Mouse (Mus musculus): Measurements from ENCODE around the gene Prpsap1. TPM values are rescaled to one million over a fixed set of nuclear protein-coding genes. Genes with fewer than 3 reads are reported as not detected.
"Not testable (repeated sequence)": the region's sequence is repeated elsewhere in the genome, so short reads cannot be mapped to it uniquely, and the experiment has no call there.

Gene Prpsap1
- polyA plus RNA-seq, 1 experiment from 2014 or later, result 174 TPM

GRCm38 (mm10) chr11:116426328-116426727 lies 67.7 kb downstream of the Prpsap1 start:
- not testable (repeated sequence) for H3K9me3 ChIP-seq (ENCODE audit: control insufficient read depth, low read length); H3K27ac ChIP-seq (replicated peaks; ENCODE audit: low read depth, low read length); H3K4me1 ChIP-seq (ENCODE audit: control insufficient read depth, insufficient read depth, low read length); H3K9ac ChIP-seq (replicated peaks; ENCODE audit: low read length); DNase-seq; H3K36me3 ChIP-seq (ENCODE audit: control insufficient read depth, insufficient read depth, low read length); H3K27me3 ChIP-seq (ENCODE audit: control insufficient read depth, insufficient read depth, low read length); ATAC-seq (ENCODE audit: low FRiP score, low TSS enrichment); H3K4me3 ChIP-seq (replicated peaks; ENCODE audit: low read depth, low read length); H3K4me2 ChIP-seq (ENCODE audit: low read length)
- WGBS, result 89% methylated on average over 11 of the region's 11 CpGs

DNA sequence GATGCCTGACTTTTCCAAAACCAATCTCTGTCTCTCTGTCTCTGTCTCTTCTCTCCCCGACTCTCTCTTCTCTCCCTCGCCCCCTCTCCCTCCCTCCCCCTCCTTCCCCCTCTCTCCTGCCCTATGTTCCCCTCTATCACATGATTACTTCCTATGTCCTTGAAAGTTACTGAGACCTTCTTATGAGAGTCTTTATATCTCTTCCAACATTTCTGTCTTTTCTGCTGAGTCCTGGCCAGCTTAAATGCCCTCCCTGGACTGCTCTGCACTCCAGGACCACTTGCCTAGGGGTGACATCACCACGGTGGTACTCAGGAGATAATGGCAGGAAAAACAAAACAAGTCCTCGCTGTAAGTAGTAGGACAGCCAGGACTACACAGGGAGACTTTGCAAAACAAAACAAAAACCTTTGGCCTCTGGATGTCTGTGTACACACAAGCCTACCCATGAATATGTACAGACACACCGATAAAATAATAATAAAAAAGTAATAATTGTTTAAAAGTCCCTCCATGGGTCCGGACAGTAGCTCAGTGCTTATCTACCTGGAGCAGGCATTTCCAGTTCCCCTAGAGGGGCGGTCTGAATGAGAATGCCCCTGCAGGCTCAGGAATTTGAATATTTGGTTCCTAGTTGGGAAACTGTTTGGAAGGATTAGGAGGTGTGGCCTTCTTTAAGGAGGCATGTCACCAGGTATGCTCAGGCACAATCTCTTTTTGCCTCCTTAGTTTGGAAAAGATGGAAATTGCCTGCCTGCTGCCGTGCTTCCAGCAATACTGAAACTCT lies 69.2 kb downstream of the Prpsap1 start:
- no peaks in the 10 kb centered on the region for H3K4me1 ChIP-seq (ENCODE audit: control insufficient read depth, insufficient read depth, low read length)
- H3K9me3 ChIP-seq (ENCODE audit: control insufficient read depth, low read length), result no peaks in the 10 kb centered on the region
- no peak for DNase-seq
- H3K36me3 ChIP-seq (ENCODE audit: control insufficient read depth, insufficient read depth, low read length), result no peaks in the 10 kb centered on the region
- no peaks in the 10 kb centered on the region for H3K27me3 ChIP-seq (ENCODE audit: control insufficient read depth, insufficient read depth, low read length)
- no peak overlapping the region for H3K4me2 ChIP-seq (ENCODE audit: low read length)
- no peak overlapping the region for H3K9ac ChIP-seq (replicated peaks; ENCODE audit: low read length)
- 57% methylated on average over 8 of the region's 8 CpGs for WGBS
- no peak overlapping the region for H3K4me3 ChIP-seq (replicated peaks; ENCODE audit: low read depth, low read length)
- ATAC-seq (ENCODE audit: low FRiP score, low TSS enrichment), result no peak
- no peak overlapping the region for H3K27ac ChIP-seq (replicated peaks; ENCODE audit: low read depth, low read length)

DNA sequence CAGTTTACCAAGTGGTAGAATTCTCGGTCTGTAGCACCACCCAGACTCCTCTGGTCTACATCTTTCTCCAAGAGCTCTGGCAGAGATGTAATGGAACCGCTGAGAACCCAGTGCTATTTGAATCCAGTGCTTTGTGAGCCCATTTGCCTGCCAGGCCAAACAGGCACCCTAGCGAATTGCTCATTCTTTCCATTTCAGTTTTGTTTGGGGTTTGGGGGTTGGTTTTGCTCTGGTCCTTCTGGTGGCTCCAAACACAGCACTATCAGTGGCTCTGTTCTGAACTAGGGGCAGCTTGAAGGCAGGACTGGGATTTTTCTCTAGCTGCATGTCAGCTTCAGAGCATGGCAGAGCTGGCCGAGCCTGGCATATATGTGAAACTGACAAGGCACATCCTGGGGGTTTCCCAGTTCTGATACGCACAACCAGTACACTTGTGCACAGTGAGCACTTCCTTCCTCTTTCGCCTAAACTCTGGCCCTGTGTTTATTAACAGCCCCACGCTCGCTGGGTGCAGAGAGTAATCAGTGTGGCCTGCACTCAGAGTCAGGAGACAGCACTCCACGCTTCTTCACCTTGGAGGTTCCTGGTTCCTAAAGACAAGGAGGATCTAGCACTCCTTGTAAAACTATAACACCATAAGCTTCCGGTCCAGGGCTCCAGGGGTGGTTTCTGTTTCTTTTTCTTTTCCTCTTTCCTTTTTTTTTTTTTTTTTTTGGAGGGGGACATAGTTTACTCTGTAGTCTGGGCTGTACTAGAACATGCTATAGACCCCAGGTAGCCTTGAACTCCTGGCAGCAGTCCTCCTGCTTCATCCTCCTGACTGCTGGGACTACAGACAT lies 70.0 kb downstream of the Prpsap1 start:
- Histone ChIP-seq H3K4me1 (ENCODE audit: control insufficient read depth, insufficient read depth, low read length) (no peaks in the 10 kb centered on the region), H3K36me3 (ENCODE audit: control insufficient read depth, insufficient read depth, low read length) (no peaks in the 10 kb centered on the region), H3K27me3 (ENCODE audit: control insufficient read depth, insufficient read depth, low read length) (no peaks in the 10 kb centered on the region), H3K4me2 (ENCODE audit: low read length) (no peak overlapping the region), H3K9me3 (ENCODE audit: control insufficient read depth, low read length) (no peaks in the 10 kb centered on the region), H3K27ac (replicated peaks; ENCODE audit: low read depth, low read length) (no peak overlapping the region), H3K9ac (replicated peaks; ENCODE audit: low read length) (no peak overlapping the region), H3K4me3 (replicated peaks; ENCODE audit: low read depth, low read length) (no peak overlapping the region)
- ATAC-seq (ENCODE audit: low FRiP score, low TSS enrichment) (no peak), DNase-seq (no peak)
- 86% methylated on average over 10 of the region's 10 CpGs for WGBS

DNA sequence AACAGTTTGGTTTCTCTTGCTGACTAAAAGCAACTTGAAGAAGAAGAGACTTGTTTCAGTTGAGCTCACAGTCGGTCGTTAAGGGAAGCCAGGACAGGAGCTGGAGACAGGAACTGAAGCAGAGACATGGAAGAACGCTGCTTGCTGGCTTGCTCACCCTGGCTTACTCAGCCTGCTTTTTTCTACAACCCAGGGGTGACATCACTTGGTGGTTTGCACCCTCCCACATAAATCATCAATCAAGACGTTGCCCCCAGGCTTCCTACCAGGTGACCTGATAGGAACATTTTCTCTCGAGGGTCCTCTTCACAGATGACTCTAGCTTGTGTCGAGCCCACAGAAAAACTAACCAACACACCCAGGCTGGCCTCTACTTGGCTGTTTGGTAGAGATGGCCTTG lies 70.8 kb downstream of the Prpsap1 start:
- H3K4me3 ChIP-seq (replicated peaks; ENCODE audit: low read depth, low read length), result no peak overlapping the region
- DNase-seq, result no peak
- WGBS, result 83% methylated on average over 6 of the region's 6 CpGs
- no peak overlapping the region for H3K27ac ChIP-seq (replicated peaks; ENCODE audit: low read depth, low read length)
- H3K4me1 ChIP-seq (ENCODE audit: control insufficient read depth, insufficient read depth, low read length), result no peaks in the 10 kb centered on the region
- H3K36me3 ChIP-seq (ENCODE audit: control insufficient read depth, insufficient read depth, low read length), result no peaks in the 10 kb centered on the region
- H3K9me3 ChIP-seq (ENCODE audit: control insufficient read depth, low read length), result no peaks in the 10 kb centered on the region
- no peak overlapping the region for H3K4me2 ChIP-seq (ENCODE audit: low read length)
- ATAC-seq (ENCODE audit: low FRiP score, low TSS enrichment), result no peak
- no peaks in the 10 kb centered on the region for H3K27me3 ChIP-seq (ENCODE audit: control insufficient read depth, insufficient read depth, low read length)
- H3K9ac ChIP-seq (replicated peaks; ENCODE audit: low read length), result no peak overlapping the region

- Histone ChIP-seq H3K27ac (replicated peaks; ENCODE audit: low read depth, low read length) (no peak overlapping the region), H3K4me3 (replicated peaks; ENCODE audit: low read depth, low read length) (no peak overlapping the region), H3K4me2 (ENCODE audit: low read length) (no peak overlapping the region), H3K9me3 (ENCODE audit: control insufficient read depth, low read length) (no peaks in the 10 kb centered on the region), H3K27me3 (ENCODE audit: control insufficient read depth, insufficient read depth, low read length) (no peaks in the 10 kb centered on the region), H3K36me3 (ENCODE audit: control insufficient read depth, insufficient read depth, low read length) (no peaks in the 10 kb centered on the region), H3K4me1 (ENCODE audit: control insufficient read depth, insufficient read depth, low read length) (no peaks in the 10 kb centered on the region), H3K9ac (replicated peaks; ENCODE audit: low read length) (no peak overlapping the region)
- ATAC-seq (ENCODE audit: low FRiP score, low TSS enrichment) (no peak), DNase-seq (no peak)
- WGBS, result 78% methylated on average over 2 of the region's 2 CpGs
Observed at GRCm38 (mm10) chr11:116422562-116422961, 71.4 kb downstream of the Prpsap1 start.

GRCm38 (mm10) chr11:116421102-116421501 lies 72.9 kb downstream of the Prpsap1 start:
- Histone ChIP-seq H3K36me3 (ENCODE audit: control insufficient read depth, insufficient read depth, low read length) (no peaks in the 10 kb centered on the region), H3K9ac (replicated peaks; ENCODE audit: low read length) (no peak overlapping the region), H3K27me3 (ENCODE audit: control insufficient read depth, insufficient read depth, low read length) (no peaks in the 10 kb centered on the region), H3K9me3 (ENCODE audit: control insufficient read depth, low read length) (no peaks in the 10 kb centered on the region), H3K27ac (replicated peaks; ENCODE audit: low read depth, low read length) (no peak overlapping the region), H3K4me2 (ENCODE audit: low read length) (no peak overlapping the region), H3K4me1 (ENCODE audit: control insufficient read depth, insufficient read depth, low read length) (no peaks in the 10 kb centered on the region), H3K4me3 (replicated peaks; ENCODE audit: low read depth, low read length) (no peak overlapping the region)
- no peak for ATAC-seq (ENCODE audit: low FRiP score, low TSS enrichment)
- DNase-seq, result no peak
- 81% methylated on average over 6 of the region's 6 CpGs for WGBS

Other genes starting within 250 kb of the Prpsap1 start
- gene Srp68, start 220.0 kb downstream of the Prpsap1 start, polyA plus RNA-seq (2014; fragmentation: Nextera tagmentation; extraction: Ambion mirVana), result 49.5 and 57.1 TPM in 2 replicates
- 0.30 and 0.55 TPM in 2 replicates for gene Galr2, start 213.3 kb downstream of the Prpsap1 start, polyA plus RNA-seq (2014; fragmentation: Nextera tagmentation; extraction: Ambion mirVana)
- gene Exoc7, start 187.0 kb downstream of the Prpsap1 start, polyA plus RNA-seq (2014; fragmentation: Nextera tagmentation; extraction: Ambion mirVana), result 122 and 125 TPM in 2 replicates
- gene Foxj1, start 158.8 kb downstream of the Prpsap1 start, polyA plus RNA-seq (2014; fragmentation: Nextera tagmentation; extraction: Ambion mirVana), result 9.2 TPM in 2 replicates
- 45.5 and 50.2 TPM in 2 replicates for gene Rnf157, start 81.2 kb downstream of the Prpsap1 start, polyA plus RNA-seq (2014; fragmentation: Nextera tagmentation; extraction: Ambion mirVana)
- gene Ubald2, start 60.1 kb downstream of the Prpsap1 start, polyA plus RNA-seq (2014; fragmentation: Nextera tagmentation; extraction: Ambion mirVana), result 77.5 and 87.8 TPM in 2 replicates
- gene Qrich2, start 28.0 kb downstream of the Prpsap1 start, polyA plus RNA-seq (2014; fragmentation: Nextera tagmentation; extraction: Ambion mirVana), result 0.09 TPM in 1 of 2 replicates, not detected in the other
- gene Sphk1, start 36.7 kb upstream of the Prpsap1 start, polyA plus RNA-seq (2014; fragmentation: Nextera tagmentation; extraction: Ambion mirVana), result 5.4 and 6.0 TPM in 2 replicates
- gene Ube2o, start 87.2 kb upstream of the Prpsap1 start, polyA plus RNA-seq (2014; fragmentation: Nextera tagmentation; extraction: Ambion mirVana), result 26.1 and 26.9 TPM in 2 replicates
- gene Aanat, start 92.2 kb upstream of the Prpsap1 start, polyA plus RNA-seq (2014; fragmentation: Nextera tagmentation; extraction: Ambion mirVana), result 0.49 and 0.70 TPM in 2 replicates
- gene Rhbdf2, start 132.8 kb upstream of the Prpsap1 start, polyA plus RNA-seq (2014; fragmentation: Nextera tagmentation; extraction: Ambion mirVana), result 0.61 and 0.63 TPM in 2 replicates
- gene Prcd, start 159.3 kb upstream of the Prpsap1 start, polyA plus RNA-seq (2014; fragmentation: Nextera tagmentation; extraction: Ambion mirVana), result 1.6 and 3.3 TPM in 2 replicates
- gene Cygb, start 160.1 kb upstream of the Prpsap1 start, polyA plus RNA-seq (2014; fragmentation: Nextera tagmentation; extraction: Ambion mirVana), result 19.1 and 24.0 TPM in 2 replicates